Mouse (Mus musculus): Measurements from ENCODE around the gene Ephb1.

Gene Ephb1

GRCm38 (mm10) chr9:102069151-102069882 lies 285.2 kb downstream of the Ephb1 start:
- no peak for DNase-seq (ENCODE audit: low read depth in 1 of 2, low spot score in 2 of 2)

GRCm38 (mm10) chr9:102066601-102067000 lies 287.9 kb downstream of the Ephb1 start:
- DNase-seq (ENCODE audit: low read depth in 1 of 2, low spot score in 2 of 2) = no peak

GRCm38 (mm10) chr9:102045886-102046285 lies 308.6 kb downstream of the Ephb1 start:
- no peak for DNase-seq (ENCODE audit: low read depth in 1 of 2, low spot score in 2 of 2)

- no peak for DNase-seq (ENCODE audit: low read depth in 1 of 2, low spot score in 2 of 2)
Observed at GRCm38 (mm10) chr9:102045111-102045861, 309.2 kb downstream of the Ephb1 start.

GRCm38 (mm10) chr9:102039011-102039733 lies 315.3 kb downstream of the Ephb1 start:
- no peak for DNase-seq (ENCODE audit: low read depth in 1 of 2, low spot score in 2 of 2)

GRCm38 (mm10) chr9:102036132-102036531 lies 318.4 kb downstream of the Ephb1 start:
- no peak for DNase-seq (ENCODE audit: low read depth in 1 of 2, low spot score in 2 of 2)

- no peak for DNase-seq (ENCODE audit: low read depth in 1 of 2, low spot score in 2 of 2)
Observed at GRCm38 (mm10) chr9:102033231-102033630, 321.3 kb downstream of the Ephb1 start.

- no peak for DNase-seq (ENCODE audit: low read depth in 1 of 2, low spot score in 2 of 2)
Observed at GRCm38 (mm10) chr9:102032376-102032775, 322.1 kb downstream of the Ephb1 start.

- DNase-seq (ENCODE audit: low read depth in 1 of 2, low spot score in 2 of 2) = no peak
Observed at GRCm38 (mm10) chr9:102029661-102030060, 324.8 kb downstream of the Ephb1 start.

- no peak for DNase-seq (ENCODE audit: low read depth in 1 of 2, low spot score in 2 of 2)
Observed at GRCm38 (mm10) chr9:102026136-102026535, 328.4 kb downstream of the Ephb1 start.

- DNase-seq (ENCODE audit: low read depth in 1 of 2, low spot score in 2 of 2) = no peak
Observed at GRCm38 (mm10) chr9:102025141-102025540, 329.4 kb downstream of the Ephb1 start.

GRCm38 (mm10) chr9:102015516-102015915 lies 339.0 kb downstream of the Ephb1 start:
- no peak for DNase-seq (ENCODE audit: low read depth in 1 of 2, low spot score in 2 of 2)

GRCm38 (mm10) chr9:102007706-102008105 lies 346.8 kb downstream of the Ephb1 start:
- no peak for DNase-seq (ENCODE audit: low read depth in 1 of 2, low spot score in 2 of 2)

- DNase-seq (ENCODE audit: low read depth in 1 of 2, low spot score in 2 of 2) = no peak
Observed at GRCm38 (mm10) chr9:102006539-102006938, 348.0 kb downstream of the Ephb1 start.

GRCm38 (mm10) chr9:102002920-102003319 lies 351.6 kb downstream of the Ephb1 start:
- no peak for DNase-seq (ENCODE audit: low read depth in 1 of 2, low spot score in 2 of 2)

GRCm38 (mm10) chr9:102002186-102002585 lies 352.3 kb downstream of the Ephb1 start:
- no peak for DNase-seq (ENCODE audit: low read depth in 1 of 2, low spot score in 2 of 2)

GRCm38 (mm10) chr9:102001633-102002165 lies 352.8 kb downstream of the Ephb1 start:
- no peak for DNase-seq (ENCODE audit: low read depth in 1 of 2, low spot score in 2 of 2)

- no peak for DNase-seq (ENCODE audit: low read depth in 1 of 2, low spot score in 2 of 2)
Observed at GRCm38 (mm10) chr9:101999690-102000089, 354.8 kb downstream of the Ephb1 start.

GRCm38 (mm10) chr9:101996771-101997500 lies 357.6 kb downstream of the Ephb1 start:
- DNase-seq (ENCODE audit: low read depth in 1 of 2, low spot score in 2 of 2) = no peak

- no peak for DNase-seq (ENCODE audit: low read depth in 1 of 2, low spot score in 2 of 2)
Observed at GRCm38 (mm10) chr9:101996183-101996582, 358.3 kb downstream of the Ephb1 start.
